Mouse (Mus musculus): ENCODE data around the gene Clec1a. TPM values are rescaled to one million over a fixed set of nuclear protein-coding genes. Genes with fewer than 3 reads are reported as not detected.

Clec1a gene
- polyA plus RNA-seq, 1 experiment from 2014 or later, result 27.8 TPM

- WGBS, result 85% methylated on average over 2 of the region's 2 CpGs
- Histone ChIP-seq H3K36me3 (no peaks in the 10 kb centered on the region), H3K27me3 (no peaks in the 10 kb centered on the region), H3K9ac (no peak overlapping the region), H3K4me2 (no peak overlapping the region), H3K4me1 (peaks cover 4% of the 10 kb centered on the region; the same call in 1 of the 2 replicates), H3K27ac (no peak overlapping the region), H3K4me3 (no peak overlapping the region), H3K9me3 (no peaks in the 10 kb centered on the region)
- ATAC-seq (ENCODE audit: borderline replicate concordance, extremely low read depth, low FRiP score, low TSS enrichment), result no peak
Measured at GRCm38 (mm10) chr6:129402404-129402803, 49.4 kb downstream of the Clec1a start.

GRCm38 (mm10) chr6:129399945-129400344 lies 51.9 kb downstream of the Clec1a start:
- Histone ChIP-seq H3K27me3 (no peaks in the 10 kb centered on the region), H3K4me1 (peaks cover 4% of the 10 kb centered on the region; the same call in 1 of the 2 replicates), H3K9me3 (no peaks in the 10 kb centered on the region), H3K4me3 (no peak overlapping the region), H3K27ac (no peak overlapping the region), H3K4me2 (no peak overlapping the region), H3K9ac (no peak overlapping the region), H3K36me3 (no peaks in the 10 kb centered on the region)
- ATAC-seq (ENCODE audit: borderline replicate concordance, extremely low read depth, low FRiP score, low TSS enrichment), result peak; percentile 39; the same call in 1 of the 2 replicates
- WGBS, result 40% methylated on average over 6 of the region's 6 CpGs

- 71% methylated on average over 8 of the region's 8 CpGs for WGBS
- H3K9ac ChIP-seq, result no peak within 1 kb of the TSS
- H3K27ac ChIP-seq, result no peak within 1 kb of the TSS
Measured at GRCm38 (mm10) chr6:129396997-129397396, 54.8 kb downstream of the Clec1a start, which contains the start of gene Clec1b. Gene Clec1b (plus strand): TSS chr6:129397297.

GRCm38 (mm10) chr6:129393732-129394131 lies 58.1 kb downstream of the Clec1a start:
- ATAC-seq (ENCODE audit: borderline replicate concordance, extremely low read depth, low FRiP score, low TSS enrichment), result no peak
- no peak overlapping the region for H3K4me3 ChIP-seq
- no peaks in the 10 kb centered on the region for H3K9me3 ChIP-seq
- no peaks in the 10 kb centered on the region for H3K27me3 ChIP-seq
- H3K27ac ChIP-seq, result no peak overlapping the region
- H3K9ac ChIP-seq, result no peak overlapping the region
- no peaks in the 10 kb centered on the region for H3K4me1 ChIP-seq
- 57% methylated on average over 6 of the region's 6 CpGs for WGBS
- H3K36me3 ChIP-seq, result no peaks in the 10 kb centered on the region
- no peak overlapping the region for H3K4me2 ChIP-seq

More at GRCm38 (mm10) chr6:129396997-129397396, 54.8 kb downstream of the Clec1a start, which contains the start of gene Clec1b:
- no peak for ATAC-seq (ENCODE audit: borderline replicate concordance, extremely low read depth, low FRiP score, low TSS enrichment)
- Histone ChIP-seq H3K9me3 (no peaks in the 10 kb centered on the region), H3K27me3 (no peaks in the 10 kb centered on the region), H3K4me2 (no peak within 1 kb of the TSS), H3K4me1 (peaks cover 4% of the 10 kb centered on the region; the same call in 1 of the 2 replicates), H3K4me3 (no peak within 1 kb of the TSS), H3K36me3 (no peaks in the 10 kb centered on the region)

- no peaks in the 10 kb centered on the region for H3K27me3 ChIP-seq
- H3K4me1 ChIP-seq, result no peaks in the 10 kb centered on the region
- no peak overlapping the region for H3K27ac ChIP-seq
- H3K4me3 ChIP-seq, result no peak overlapping the region
- H3K9ac ChIP-seq, result no peak overlapping the region
- WGBS, result 20% methylated on average over 2 of the region's 2 CpGs
- no peaks in the 10 kb centered on the region for H3K36me3 ChIP-seq
- no peak overlapping the region for H3K4me2 ChIP-seq
- no peaks in the 10 kb centered on the region for H3K9me3 ChIP-seq
- no peak for ATAC-seq (ENCODE audit: borderline replicate concordance, extremely low read depth, low FRiP score, low TSS enrichment)
Measured at GRCm38 (mm10) chr6:129393087-129393720, 58.6 kb downstream of the Clec1a start.

GRCm38 (mm10) chr6:129385774-129386173 lies 66.0 kb downstream of the Clec1a start, which contains the start of gene Clec12b:
Gene Clec12b (minus strand): TSS chr6:129385874.
- no peak within 1 kb of the TSS for H3K4me2 ChIP-seq
- no peak for ATAC-seq (ENCODE audit: borderline replicate concordance, extremely low read depth, low FRiP score, low TSS enrichment)
- H3K9me3 ChIP-seq, result no peaks in the 10 kb centered on the region
- H3K27me3 ChIP-seq, result no peaks in the 10 kb centered on the region
- no peak within 1 kb of the TSS for H3K27ac ChIP-seq
- H3K4me3 ChIP-seq, result no peak within 1 kb of the TSS
- no peak within 1 kb of the TSS for H3K9ac ChIP-seq
- no peaks in the 10 kb centered on the region for H3K4me1 ChIP-seq
- H3K36me3 ChIP-seq, result no peaks in the 10 kb centered on the region
- 71% methylated on average over 2 of the region's 2 CpGs for WGBS

GRCm38 (mm10) chr6:129385000-129385399 lies 66.8 kb downstream of the Clec1a start:
- ATAC-seq (ENCODE audit: borderline replicate concordance, extremely low read depth, low FRiP score, low TSS enrichment), result no peak

GRCm38 (mm10) chr6:129383466-129383865 lies 68.3 kb downstream of the Clec1a start:
- WGBS, result 47% methylated on average over 3 of the region's 3 CpGs
- Histone ChIP-seq H3K9ac (no peak overlapping the region), H3K27me3 (no peaks in the 10 kb centered on the region), H3K27ac (no peak overlapping the region), H3K36me3 (no peaks in the 10 kb centered on the region), H3K4me2 (no peak overlapping the region), H3K4me3 (no peak overlapping the region), H3K9me3 (no peaks in the 10 kb centered on the region), H3K4me1 (no peaks in the 10 kb centered on the region)
- ATAC-seq (ENCODE audit: borderline replicate concordance, extremely low read depth, low FRiP score, low TSS enrichment), result no peak

More at GRCm38 (mm10) chr6:129385000-129385399, 66.8 kb downstream of the Clec1a start:
- Histone ChIP-seq H3K27me3 (no peaks in the 10 kb centered on the region), H3K4me3 (no peak overlapping the region), H3K36me3 (no peaks in the 10 kb centered on the region), H3K4me2 (no peak overlapping the region), H3K9me3 (no peaks in the 10 kb centered on the region), H3K4me1 (no peaks in the 10 kb centered on the region), H3K27ac (no peak overlapping the region), H3K9ac (no peak overlapping the region)
- 65% methylated on average over 4 of the region's 4 CpGs for WGBS

GRCm38 (mm10) chr6:129381736-129382135 lies 70.1 kb downstream of the Clec1a start:
- Histone ChIP-seq H3K27me3 (no peaks in the 10 kb centered on the region), H3K36me3 (no peaks in the 10 kb centered on the region), H3K4me1 (no peaks in the 10 kb centered on the region), H3K9me3 (no peaks in the 10 kb centered on the region), H3K9ac (no peak overlapping the region), H3K4me3 (no peak overlapping the region), H3K4me2 (no peak overlapping the region), H3K27ac (no peak overlapping the region)
- no peak for ATAC-seq (ENCODE audit: borderline replicate concordance, extremely low read depth, low FRiP score, low TSS enrichment)
- 42% methylated on average over 1 of the region's 1 CpGs for WGBS

GRCm38 (mm10) chr6:129380454-129380853 lies 71.3 kb downstream of the Clec1a start:
- no peaks in the 10 kb centered on the region for H3K4me1 ChIP-seq
- no peaks in the 10 kb centered on the region for H3K36me3 ChIP-seq
- H3K4me3 ChIP-seq, result no peak overlapping the region
- H3K27me3 ChIP-seq, result no peaks in the 10 kb centered on the region
- H3K27ac ChIP-seq, result no peak overlapping the region
- WGBS, result 61% methylated on average over 4 of the region's 4 CpGs
- H3K9ac ChIP-seq, result no peak overlapping the region
- no peak for ATAC-seq (ENCODE audit: borderline replicate concordance, extremely low read depth, low FRiP score, low TSS enrichment)
- no peak overlapping the region for H3K4me2 ChIP-seq
- no peaks in the 10 kb centered on the region for H3K9me3 ChIP-seq

- Histone ChIP-seq H3K4me3 (no peak overlapping the region), H3K27me3 (no peaks in the 10 kb centered on the region), H3K9me3 (no peaks in the 10 kb centered on the region), H3K4me2 (no peak overlapping the region), H3K9ac (no peak overlapping the region), H3K4me1 (no peaks in the 10 kb centered on the region), H3K27ac (no peak overlapping the region), H3K36me3 (no peaks in the 10 kb centered on the region)
- no peak for ATAC-seq (ENCODE audit: borderline replicate concordance, extremely low read depth, low FRiP score, low TSS enrichment)
- 61% methylated on average over 2 of the region's 2 CpGs for WGBS
Measured at GRCm38 (mm10) chr6:129374937-129375471, 76.8 kb downstream of the Clec1a start.

Measured in lung, embryonic 15.5 days (tissue).